Mouse (Mus musculus) gastrocnemius, postnatal 4 days (tissue): ENCODE results near the gene Exoc6b. TPM values are rescaled to one million over a fixed set of nuclear protein-coding genes. Genes with fewer than 3 reads are reported as not detected.
A peak's percentile ranks its signal among the peaks of the same experiment; 100 is the strongest.

ENCODE experiments used
- DNase-seq, 2 experiments: peaks; one replicate each; pipeline ENCODE4 v3.0.0; 2021 to 2022; ENCODE audit warnings: low spot score in 2 of 2, mixed read lengths in 2 of 2
- total RNA-seq, 2 experiments: library from RNA; stranded (reverse); gene quantifications; 2 replicates each; pipeline ENCODE4 v1.2.3; 2021

Exoc6b gene
- total RNA-seq, 2 experiments from 2014 or later, result 24.1 to 27.3 TPM

- peak in 1 of 2 experiments; percentile 64 for DNase-seq
These were observed 481.7 kb downstream of the Exoc6b start for GRCm38 (mm10) chr6:84587471-84588101.

DNA sequence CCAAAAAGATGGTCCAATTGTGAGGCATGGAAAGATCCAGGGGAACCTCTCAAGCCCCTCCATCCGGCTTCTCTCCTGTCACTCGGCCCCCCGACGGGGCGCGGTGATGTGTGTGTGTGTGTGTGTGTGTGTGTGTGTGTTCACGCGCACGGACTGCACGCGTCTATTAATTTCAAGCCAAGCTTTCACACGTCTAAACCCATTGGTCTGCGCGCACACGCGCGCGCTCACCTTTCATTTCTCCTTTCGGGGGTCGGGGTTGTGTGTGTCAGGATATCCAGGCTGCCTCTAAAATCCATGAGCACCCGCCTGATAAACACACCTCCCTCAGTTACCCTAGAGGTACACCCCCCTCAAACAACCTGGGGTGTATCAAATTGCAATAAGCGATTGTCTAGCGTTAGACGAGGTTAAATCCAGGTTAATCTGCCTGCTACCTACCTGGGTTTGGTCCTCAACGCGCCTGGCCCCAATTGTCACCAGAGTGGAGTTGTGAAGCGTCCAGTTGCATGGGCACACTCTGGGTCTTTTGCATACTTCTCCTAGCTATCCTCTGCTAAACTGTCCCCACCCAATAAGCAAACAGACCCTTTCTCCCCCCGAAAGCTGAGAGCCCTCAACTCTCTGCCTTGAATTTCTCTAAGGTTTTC, 482.6 kb downstream of the Exoc6b start:
- DNase-seq, result peak in 1 of 2 experiments; percentile 10

- DNase-seq, result peak in 1 of 2 experiments; percentile 13
These were observed 483.5 kb downstream of the Exoc6b start for GRCm38 (mm10) chr6:84585686-84586300.

DNA sequence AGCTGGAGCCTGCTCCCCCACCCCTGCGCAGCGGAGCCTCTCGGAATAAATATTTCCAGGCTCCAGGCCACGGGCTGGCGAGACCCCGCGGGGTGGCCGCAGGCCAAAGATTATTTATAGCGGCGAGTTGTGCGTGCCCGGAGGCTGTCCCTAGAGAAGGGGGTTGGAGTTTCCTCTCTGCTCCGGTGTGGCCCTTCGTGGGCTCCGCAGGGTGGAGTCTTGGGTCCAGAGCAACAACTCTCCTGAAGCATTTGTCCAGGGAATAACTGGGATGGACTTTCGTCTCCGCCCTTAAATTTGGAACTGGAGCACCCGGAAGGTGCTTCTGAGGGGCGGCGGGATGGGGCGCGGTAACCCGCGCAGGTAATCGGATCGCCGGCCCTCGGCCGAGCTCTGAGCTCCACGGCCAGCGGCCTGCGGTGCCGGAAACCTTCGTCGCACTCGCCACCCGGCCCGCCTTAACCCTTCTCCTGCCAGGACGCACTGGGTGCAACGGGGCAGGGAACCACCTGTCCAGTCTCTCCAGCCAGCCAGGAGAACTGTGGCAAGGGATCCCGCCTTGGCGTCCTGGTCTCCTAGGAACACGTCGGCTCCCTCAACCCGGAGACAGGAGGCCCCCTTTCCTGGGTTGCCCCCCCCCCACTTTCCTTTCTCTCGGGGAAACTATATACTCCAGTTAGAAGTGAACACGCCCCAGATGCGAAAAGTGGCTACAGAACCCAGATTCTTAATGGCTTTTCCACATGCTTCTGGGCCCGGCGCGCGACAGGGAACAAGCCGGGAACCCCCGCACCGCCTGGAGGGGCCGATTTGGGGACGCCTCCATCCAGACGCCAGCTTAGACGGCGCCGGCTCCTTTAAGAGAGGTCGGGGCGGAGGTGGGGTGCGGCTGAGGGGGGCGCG, 484.3 kb downstream of the Exoc6b start:
- peak; percentile 57 to 66 for DNase-seq

DNA sequence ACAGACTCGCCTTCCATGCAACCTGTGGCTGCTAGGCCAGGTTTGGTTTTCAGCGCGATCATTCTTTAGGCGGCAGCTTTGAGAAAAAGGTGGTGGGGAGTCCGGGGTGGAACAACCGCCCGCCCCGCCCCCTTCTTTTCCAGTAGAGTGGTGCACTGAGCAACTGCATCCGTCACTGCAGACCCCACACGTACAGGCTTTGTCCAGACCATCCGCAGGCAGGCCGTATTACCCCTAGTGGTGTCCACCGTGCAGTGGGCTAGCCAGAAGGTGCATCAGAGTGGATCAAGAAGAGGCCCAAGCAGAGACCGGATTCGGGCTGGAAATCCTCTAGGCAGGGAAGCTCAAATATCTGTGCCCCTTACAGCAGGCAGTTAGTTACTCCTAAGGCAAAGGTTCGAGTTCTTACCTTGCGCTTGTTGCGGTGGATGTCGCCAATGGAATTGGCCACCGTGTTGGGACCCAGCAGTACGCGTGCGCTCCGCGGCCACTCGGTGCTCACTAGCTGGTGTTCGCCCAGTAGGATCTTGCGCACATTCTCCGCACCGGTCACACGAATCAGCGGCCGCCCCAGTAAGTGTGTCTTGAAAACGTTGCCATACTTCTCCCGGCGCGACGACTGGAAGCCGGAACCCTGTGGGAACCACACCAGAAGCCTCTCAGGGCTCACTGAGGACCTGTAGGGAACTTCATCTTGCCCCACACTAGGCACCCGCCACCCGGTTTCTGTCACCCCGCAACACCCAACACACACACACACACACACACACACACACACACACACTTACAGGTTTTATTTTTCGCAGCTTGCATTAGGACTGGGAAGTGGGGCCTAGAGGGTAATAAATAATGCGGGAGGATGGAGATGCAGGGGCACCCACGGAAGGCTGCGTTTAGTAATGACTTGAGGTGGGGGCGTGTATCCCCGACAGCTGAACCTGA, 485.2 kb downstream of the Exoc6b start:
- no peak for DNase-seq

GRCm38 (mm10) chr6:84583371-84583770, 485.9 kb downstream of the Exoc6b start:
- peak; percentile 70 to 82 for DNase-seq

DNA sequence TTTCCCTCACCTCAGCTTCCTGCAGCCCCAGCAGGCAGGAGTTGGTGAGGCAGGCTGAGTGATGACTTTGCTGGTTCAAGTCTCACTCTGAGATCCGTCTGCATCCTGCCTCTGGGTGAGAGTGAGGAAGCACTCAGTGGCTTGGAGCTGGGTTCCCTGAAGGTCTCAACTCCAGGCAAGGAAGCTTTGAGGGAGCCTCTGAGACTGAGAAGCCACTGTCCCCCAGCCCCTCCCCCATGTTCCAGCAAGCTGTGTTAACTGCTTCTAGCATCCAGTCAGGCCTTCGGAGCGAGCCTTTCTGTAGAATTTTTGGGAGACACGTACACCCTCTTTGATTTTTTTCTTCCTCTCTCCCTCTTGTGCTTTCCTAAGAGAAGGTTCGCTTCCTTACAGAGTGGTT, 486.5 kb downstream of the Exoc6b start:
- no peak for DNase-seq

DNA sequence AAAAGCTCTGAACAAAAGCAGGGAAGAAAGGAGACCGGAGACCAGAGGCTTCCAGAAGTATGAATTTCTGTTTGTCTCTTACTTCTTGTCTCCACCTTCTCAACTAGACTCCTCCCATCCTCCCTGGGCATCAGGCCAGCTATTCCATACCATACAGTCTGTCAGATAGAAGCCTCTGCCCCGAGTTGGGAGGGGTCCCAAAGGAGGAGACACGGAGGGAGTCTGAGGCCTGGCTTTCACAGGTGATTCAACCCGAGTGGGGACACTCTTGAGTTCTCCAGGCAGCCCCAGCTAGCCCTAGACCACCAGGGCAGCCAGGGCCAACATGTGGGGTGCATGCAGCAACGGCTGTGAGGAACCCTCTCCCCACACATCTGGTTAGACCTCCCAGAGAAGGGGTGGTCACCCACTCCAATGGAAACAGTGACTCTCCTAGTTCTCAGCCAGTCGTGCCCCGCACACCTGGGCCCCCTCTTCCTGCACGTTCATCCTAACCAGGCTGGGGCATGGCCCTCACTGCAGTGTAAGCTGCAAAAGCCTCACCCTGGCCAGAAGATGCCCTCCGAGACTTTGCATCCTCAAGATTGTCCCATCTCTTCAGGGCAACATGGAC, 487.4 kb downstream of the Exoc6b start:
- no peak for DNase-seq

- DNase-seq, result no peak
These were observed 488.1 kb downstream of the Exoc6b start for GRCm38 (mm10) chr6:84580979-84581832.

DNA sequence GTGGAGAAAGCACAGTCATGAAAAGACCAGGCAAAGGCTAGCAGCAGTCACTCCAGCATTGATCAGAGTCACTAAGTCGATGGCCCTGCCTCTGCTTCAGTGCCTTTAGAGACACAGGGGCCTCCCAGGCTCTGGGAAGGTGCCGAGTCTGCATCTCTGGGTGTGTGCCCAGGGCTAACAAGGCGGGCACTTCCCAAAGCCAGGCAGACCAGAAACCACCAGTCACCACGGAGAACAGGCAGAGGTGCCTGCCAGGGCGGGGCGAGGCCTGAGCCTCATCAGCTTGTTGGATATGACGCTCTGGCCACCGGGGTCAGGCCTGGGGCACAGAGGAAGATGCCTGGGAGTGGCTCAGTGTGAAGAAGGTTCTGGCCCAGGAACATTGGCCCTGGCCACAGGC, 489.8 kb downstream of the Exoc6b start:
- DNase-seq, result no peak

- DNase-seq, result no peak
These were observed 490.4 kb downstream of the Exoc6b start for GRCm38 (mm10) chr6:84578928-84579327.

- DNase-seq, result no peak
These were observed 491.4 kb downstream of the Exoc6b start for GRCm38 (mm10) chr6:84577898-84578297.

GRCm38 (mm10) chr6:84573905-84574660, 495.2 kb downstream of the Exoc6b start:
- no peak for DNase-seq

DNA sequence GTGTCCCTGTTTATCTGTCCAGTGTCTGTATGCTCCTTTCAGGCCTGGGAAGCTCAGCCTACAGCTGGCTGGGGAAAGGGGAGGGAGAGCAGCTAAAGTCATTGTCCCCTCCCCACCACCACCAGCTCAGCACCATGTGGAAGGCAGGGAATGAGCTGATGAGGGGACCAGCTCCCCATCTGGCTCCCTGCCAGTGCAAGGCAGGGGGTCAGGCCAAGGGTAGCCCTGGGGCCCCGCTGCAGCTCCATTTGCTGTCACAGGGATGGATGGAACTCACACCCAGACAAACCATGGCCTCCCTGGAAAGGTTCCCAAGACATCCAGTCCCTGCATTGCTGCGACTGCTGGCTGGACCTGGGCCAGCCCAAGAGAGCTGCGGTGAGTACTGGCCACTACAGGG, 499.3 kb downstream of the Exoc6b start:
- DNase-seq, result no peak

DNA sequence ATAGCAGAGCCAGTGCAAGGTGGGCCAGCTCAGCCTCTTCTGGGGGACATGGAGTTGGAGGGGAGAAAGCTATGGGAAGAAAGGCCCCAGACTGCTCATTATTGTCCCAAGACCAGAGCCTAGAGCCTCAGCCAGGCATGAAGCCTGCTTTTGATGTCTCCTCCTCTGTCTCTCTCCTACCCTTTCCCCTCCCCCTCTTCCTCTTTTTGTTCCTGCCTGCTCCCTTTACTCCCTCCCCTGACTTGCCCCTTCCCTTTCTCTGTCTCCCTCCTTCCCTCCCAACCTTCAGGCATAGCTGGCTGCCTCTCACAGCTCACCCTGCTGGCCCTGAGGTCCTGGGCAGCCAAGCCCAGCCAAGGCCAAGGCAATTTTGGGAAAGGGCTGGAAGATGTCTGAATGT, 499.7 kb downstream of the Exoc6b start:
- no peak for DNase-seq

DNA sequence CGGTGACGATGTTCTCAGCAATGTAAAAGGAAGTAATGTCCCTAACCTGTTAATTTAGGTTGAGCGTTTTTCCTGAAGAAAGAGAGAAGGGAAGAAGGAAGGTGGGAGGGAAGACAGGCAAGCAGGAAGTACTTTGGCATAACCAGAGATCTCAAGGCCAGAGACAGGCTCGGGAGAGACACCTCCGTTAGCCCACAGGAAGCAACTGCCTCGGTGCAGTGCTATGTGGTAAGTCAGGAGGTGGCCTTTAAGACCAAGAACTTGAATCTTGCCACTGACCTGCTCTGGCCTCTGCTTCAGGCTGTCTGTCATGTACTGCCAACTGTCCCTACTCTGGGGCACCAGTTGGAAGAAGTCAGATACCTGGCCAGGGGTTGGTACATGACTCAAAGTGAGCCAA, 500.4 kb downstream of the Exoc6b start:
- no peak for DNase-seq
